Mouse (Mus musculus) megakaryocyte-erythroid progenitor cell, adult 5-6 weeks (primary cell): ENCODE results near the gene Atp8a1. TPM values are rescaled to one million over a fixed set of nuclear protein-coding genes. Genes with fewer than 3 reads are reported as not detected.

ENCODE experiments used
- ATAC-seq: replicated peaks from 2 replicates; pipeline ENCODE4 v1.8.0; 2016; ENCODE audit warnings: mild to moderate bottlenecking, inconsistent platforms; ENCODE audit not compliant: severe bottlenecking, poor library complexity, low FRiP score, low TSS enrichment
- total RNA-seq, 2 experiments: library from RNA; stranded (forward) in 1 of 2; stranded (reverse) in 1 of 2; fragments of 200-1000, 215-1000 nt in 1 of 2; fragments of >200 nt in 1 of 2; fragmentation: Nextera tagmentation in 1 of 2; gene quantifications; 2 replicates each; pipeline ENCODE4 v1.2.3; 2014 to 2017

The Atp8a1 gene
- total RNA-seq, 2 experiments from 2014 or later: 163 to 184 TPM

- ATAC-seq: no peak
Measured at GRCm38 (mm10) chr5:67797006-67797958, 50.0 kb downstream of the Atp8a1 start.

GRCm38 (mm10) chr5:67794129-67794800 is 53.0 kb downstream of the Atp8a1 start:
- ATAC-seq: no peak

DNA sequence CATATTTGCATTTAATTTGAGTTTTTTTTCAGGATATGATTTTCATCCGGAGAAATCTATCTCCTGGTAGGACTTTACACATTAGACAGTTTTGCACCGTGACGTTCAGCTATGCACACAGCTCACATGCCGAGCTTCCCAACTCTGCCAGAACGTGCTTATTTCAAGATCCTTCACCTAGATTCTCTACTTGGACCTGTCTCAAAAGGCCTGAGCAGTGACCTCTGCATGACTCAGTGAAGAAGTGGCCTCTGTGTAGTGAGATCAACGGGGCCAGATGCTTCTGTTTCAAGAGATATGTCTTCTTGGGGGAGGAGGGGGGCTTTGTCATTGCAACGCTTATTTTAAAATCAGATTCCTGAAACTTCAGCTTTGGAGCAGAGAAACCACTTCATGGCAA is 64.5 kb downstream of the Atp8a1 start:
- no peak for ATAC-seq

- peak; percentile 98 for ATAC-seq
Measured at GRCm38 (mm10) chr5:67778026-67778425, 69.2 kb downstream of the Atp8a1 start.

DNA sequence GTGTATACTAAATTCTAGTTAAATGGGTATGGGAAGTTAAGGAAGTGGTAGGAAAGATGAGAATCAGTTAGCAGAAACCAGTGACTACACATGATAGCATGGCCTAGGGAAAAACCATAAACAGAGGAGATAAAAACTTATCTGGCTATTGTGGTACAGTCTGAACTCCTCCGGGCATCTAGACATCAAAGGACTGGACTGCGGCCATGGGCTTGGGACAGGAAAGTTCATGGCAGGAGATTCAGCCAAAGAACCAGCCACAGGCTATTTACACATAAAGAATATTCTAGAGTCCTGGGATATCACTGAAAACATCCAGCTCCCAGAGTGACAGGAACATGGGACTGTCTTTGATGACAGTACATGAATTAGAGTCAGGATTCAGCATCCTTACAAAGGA is 73.0 kb downstream of the Atp8a1 start:
- no peak for ATAC-seq

DNA sequence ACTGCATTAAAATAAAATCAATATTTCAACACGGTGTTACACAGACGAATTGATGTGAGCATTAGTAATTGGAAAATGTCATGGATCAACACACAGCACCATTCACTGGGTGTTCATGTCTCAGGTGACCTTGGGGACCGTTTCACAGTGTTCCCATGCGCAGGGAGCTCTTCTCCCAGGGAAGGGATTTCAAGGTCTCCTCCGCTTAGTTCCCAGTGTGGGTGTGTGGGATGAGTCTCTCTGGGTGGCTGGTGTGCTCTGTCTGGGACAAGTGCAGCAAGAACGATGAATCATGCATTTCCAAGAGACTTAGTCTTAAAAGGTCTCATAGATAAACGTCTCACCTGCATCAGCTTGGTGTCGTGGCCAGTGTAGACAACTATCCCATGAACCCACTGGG is 78.5 kb downstream of the Atp8a1 start:
- ATAC-seq: no peak

- peak; percentile 67 for ATAC-seq
Measured at GRCm38 (mm10) chr5:67764798-67765197, 82.4 kb downstream of the Atp8a1 start.

DNA sequence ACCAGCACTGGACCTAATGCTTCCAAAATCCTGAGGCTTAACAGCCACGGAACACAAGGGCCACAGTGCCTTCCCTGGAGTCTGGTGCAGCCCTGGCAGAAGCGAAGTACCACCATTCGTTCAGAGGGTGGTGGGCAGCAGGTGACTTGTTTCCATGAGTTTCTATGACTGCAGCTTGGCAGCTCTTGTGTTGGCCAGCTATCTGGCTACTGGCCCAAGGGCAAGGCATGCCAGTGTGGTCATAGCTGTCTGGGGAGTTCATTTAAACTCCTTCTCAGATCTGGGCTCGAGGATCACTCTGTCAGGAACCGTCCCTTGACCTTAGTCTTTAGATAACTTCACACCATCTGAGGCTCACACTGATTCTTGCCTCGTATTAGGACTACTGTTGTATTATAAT is 89.1 kb downstream of the Atp8a1 start:
- ATAC-seq: 0 out of 2 replicates have a peak, but pooled peaks have one; percentile 26

DNA sequence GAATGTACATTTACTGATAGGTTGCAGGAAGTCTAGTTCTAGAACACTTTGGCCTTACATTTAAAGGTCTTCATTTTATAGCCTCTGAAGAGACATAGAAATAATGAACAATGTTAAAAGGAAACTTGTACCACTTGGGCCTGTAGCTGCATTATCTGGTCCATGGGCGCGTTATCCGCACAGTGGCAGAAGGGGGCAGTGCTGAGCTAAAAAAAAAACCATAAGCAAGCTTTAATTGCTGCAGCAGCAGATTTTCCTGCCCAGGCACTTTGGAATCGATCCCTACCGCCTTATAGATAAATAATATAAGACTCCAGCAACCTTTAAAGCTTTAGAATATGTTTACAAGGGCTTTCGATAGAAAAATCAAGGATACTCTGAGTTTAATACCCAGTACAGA is 91.1 kb downstream of the Atp8a1 start:
- ATAC-seq: peak; percentile 65

DNA sequence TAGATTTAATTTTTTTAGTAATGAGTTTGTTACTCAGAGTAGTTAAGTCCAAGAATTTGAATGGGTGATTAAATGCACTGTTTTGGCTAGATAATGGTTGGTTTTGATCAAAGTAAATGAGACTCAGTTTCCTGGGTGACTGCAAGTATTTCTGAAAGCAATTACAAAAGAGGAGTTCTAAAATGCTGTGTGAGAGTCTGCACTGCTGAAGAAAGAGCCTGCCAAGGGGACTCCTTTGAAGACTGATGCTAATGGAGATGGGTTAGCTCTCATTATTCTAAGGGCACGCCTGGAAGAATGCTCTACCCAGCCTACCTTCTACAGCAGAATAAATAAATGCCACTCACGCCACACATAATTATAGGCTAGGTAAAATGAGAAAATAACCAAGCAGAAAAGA is 94.2 kb downstream of the Atp8a1 start:
- no peak for ATAC-seq

DNA sequence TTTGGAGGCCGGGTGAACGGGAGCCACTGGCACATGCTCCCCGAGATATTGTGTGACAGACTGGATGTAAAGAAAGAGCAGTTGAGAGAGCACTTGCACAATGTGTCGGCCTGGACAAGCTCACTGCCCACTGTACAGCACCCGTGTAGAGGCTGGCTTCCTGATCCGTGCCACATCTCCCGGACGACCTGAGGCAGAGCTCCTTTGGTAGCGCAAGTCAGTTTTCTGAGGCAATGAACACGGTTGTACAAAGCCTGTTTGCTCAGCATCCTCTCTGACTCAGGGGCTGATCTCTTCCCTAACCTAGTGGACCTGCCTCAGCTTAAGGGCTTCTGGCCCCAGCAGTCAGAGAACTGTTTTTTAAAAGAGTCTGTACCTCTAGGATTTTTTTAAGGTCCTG is 94.6 kb downstream of the Atp8a1 start:
- no peak for ATAC-seq

- ATAC-seq: no peak
Measured at GRCm38 (mm10) chr5:67752007-67752406, 95.2 kb downstream of the Atp8a1 start.

- no peak for ATAC-seq
Measured at GRCm38 (mm10) chr5:67739261-67739660, 108.0 kb downstream of the Atp8a1 start.

DNA sequence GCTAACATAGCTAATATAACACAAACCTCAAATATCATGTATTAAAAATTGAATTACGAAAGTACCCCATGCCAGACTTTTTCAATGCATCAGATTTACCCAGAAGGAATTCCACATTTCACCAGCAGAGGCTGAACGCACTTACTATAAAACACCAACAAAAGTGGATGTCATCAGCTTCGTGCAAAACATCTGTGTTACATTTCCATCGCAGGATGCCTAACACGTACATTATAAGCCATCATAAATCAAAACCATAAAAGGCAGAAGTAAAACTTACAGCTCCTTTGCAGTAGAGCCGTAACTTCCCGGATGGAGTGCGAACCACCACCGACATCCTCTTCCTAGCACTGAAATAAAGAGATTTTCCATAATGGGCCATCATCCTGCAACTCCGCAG is 109.1 kb downstream of the Atp8a1 start:
- ATAC-seq: no peak

GRCm38 (mm10) chr5:67735771-67736170 is 111.5 kb downstream of the Atp8a1 start:
- no peak for ATAC-seq

GRCm38 (mm10) chr5:67733551-67734258 is 113.5 kb downstream of the Atp8a1 start:
- no peak for ATAC-seq

DNA sequence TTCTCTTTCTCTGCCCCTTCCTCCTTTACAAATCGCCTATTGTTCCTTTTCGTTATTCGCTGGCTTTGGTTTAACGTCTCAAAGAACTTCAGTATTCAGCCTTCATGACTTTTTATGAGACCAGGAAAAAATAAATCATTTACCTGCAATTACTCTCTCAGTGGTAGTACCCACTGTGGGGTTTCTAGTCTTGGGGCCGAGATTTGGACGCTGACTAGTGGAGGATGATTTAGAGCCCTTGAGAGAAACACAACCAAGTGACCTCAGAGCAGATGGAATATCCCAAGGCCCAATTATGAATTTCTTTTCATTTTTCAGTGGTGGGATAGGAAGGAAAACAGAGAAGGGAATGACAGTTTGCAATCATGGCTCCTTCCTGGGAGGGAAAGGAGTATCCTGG is 114.1 kb downstream of the Atp8a1 start:
- ATAC-seq: no peak

- peak; percentile 53; the same call in 1 of the 2 replicates for ATAC-seq
Measured at GRCm38 (mm10) chr5:67727755-67728154, 119.5 kb downstream of the Atp8a1 start.

GRCm38 (mm10) chr5:67726810-67727209 is 120.4 kb downstream of the Atp8a1 start:
- no peak for ATAC-seq

DNA sequence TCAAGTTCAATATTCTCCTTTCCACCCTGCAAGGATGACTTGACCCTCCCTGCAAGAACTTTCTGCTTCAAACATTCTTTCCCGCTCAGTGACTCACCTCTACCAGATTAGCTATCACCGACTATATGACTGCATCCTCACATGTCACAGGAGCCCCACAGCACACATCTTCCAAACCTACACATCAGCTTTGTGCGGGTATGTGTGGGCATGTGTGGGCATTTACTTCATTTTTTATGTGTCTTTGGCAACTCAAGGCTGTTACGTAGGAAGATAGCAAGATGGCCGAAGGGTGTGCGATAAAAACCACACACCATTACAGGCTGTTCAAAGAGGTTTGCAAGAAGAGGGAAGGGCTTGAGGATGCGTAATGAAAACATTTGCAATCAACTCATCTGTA is 145.6 kb downstream of the Atp8a1 start:
- no peak for ATAC-seq
